Mouse (Mus musculus) intestine, embryonic 14.5 days (tissue): Measurements from ENCODE around the gene Nelfe. TPM values are rescaled to one million over a fixed set of nuclear protein-coding genes. Genes with fewer than 3 reads are reported as not detected.

Source experiments
- microRNA-seq: library from miRNA; unstranded; fragments of <30 nt; microRNA quantifications from one replicate; pipeline ENCODE4, GENCODE M21; 2016
- polyA plus RNA-seq: library from polyadenylated mRNA; unstranded; fragments of >200 nt; fragmentation: Nextera tagmentation; extraction: Ambion mirVana; gene quantifications from 2 replicates; pipeline ENCODE4 v1.2.1, GENCODE M21; 2014

Nelfe gene
- polyA plus RNA-seq, 1 experiment from 2014 or later = 121 TPM

Small RNAs within 50 kb of the gene (microRNA-seq; reads per million reads assigned to microRNA genes)
- gene Mir6970 (0.25 reads per million), gene Mir6971 (1.8 reads per million, percentile 20 among the genes with 10 or more reads in this experiment), gene Mir6972 (0.25 reads per million)

Other genes with a start within 250 kb of the Nelfe start
- gene Rnf5, start 246.7 kb upstream of the Nelfe start, polyA plus RNA-seq = 109 and 110 TPM in 2 replicates
- gene Agpat1, start 246.1 kb upstream of the Nelfe start, polyA plus RNA-seq = 59.7 and 62.3 TPM in 2 replicates
- gene Egfl8, start 234.4 kb upstream of the Nelfe start, polyA plus RNA-seq = 2.4 and 2.8 TPM in 2 replicates
- gene Ppt2, start 221.9 kb upstream of the Nelfe start, polyA plus RNA-seq = 34.8 and 35.1 TPM in 2 replicates
- 0.46 and 0.53 TPM in 2 replicates for gene Prrt1, start 220.9 kb upstream of the Nelfe start, polyA plus RNA-seq
- gene Fkbpl, start 205.6 kb upstream of the Nelfe start, polyA plus RNA-seq = 10.8 and 13.0 TPM in 2 replicates
- 59.8 and 62.2 TPM in 2 replicates for gene Atf6b, start 203.2 kb upstream of the Nelfe start, polyA plus RNA-seq
- gene Tnxb, start 179.9 kb upstream of the Nelfe start, polyA plus RNA-seq = 2.2 and 2.7 TPM in 2 replicates
- 0.23 and 0.28 TPM in 2 replicates for gene C4b, start 106.5 kb upstream of the Nelfe start, polyA plus RNA-seq
- gene Cyp21a1, start 45.8 kb upstream of the Nelfe start, polyA plus RNA-seq = not detected in 2 replicates
- gene Stk19, start 13.4 kb upstream of the Nelfe start, polyA plus RNA-seq = 22.0 and 25.8 TPM in 2 replicates
- 58.2 and 63.4 TPM in 2 replicates for gene Dxo, start 13.4 kb upstream of the Nelfe start, polyA plus RNA-seq
- 42.0 and 45.9 TPM in 2 replicates for gene Skiv2l, start 181 bp upstream of the Nelfe start, polyA plus RNA-seq
- gene Cfb, start 12.1 kb downstream of the Nelfe start, polyA plus RNA-seq = 19.4 and 24.2 TPM in 2 replicates
- gene Zbtb12, start 29.1 kb downstream of the Nelfe start, polyA plus RNA-seq = 1.4 and 1.6 TPM in 2 replicates
- gene Gm20547, start 31.7 kb downstream of the Nelfe start, polyA plus RNA-seq = not detected in 2 replicates
- 6.8 and 7.5 TPM in 2 replicates for gene C2, start 47.9 kb downstream of the Nelfe start, polyA plus RNA-seq
- gene Ehmt2, start 48.1 kb downstream of the Nelfe start, polyA plus RNA-seq = 73.4 and 75.2 TPM in 2 replicates
- gene Slc44a4, start 64.1 kb downstream of the Nelfe start, polyA plus RNA-seq = 25.4 and 28.4 TPM in 2 replicates
- gene Neu1, start 80.9 kb downstream of the Nelfe start, polyA plus RNA-seq = 40.1 and 42.8 TPM in 2 replicates
- 0.24 and 0.46 TPM in 2 replicates for gene Hspa1b, start 108.8 kb downstream of the Nelfe start, polyA plus RNA-seq
- not detected in 2 replicates for gene Gm20481, start 119.5 kb downstream of the Nelfe start, polyA plus RNA-seq
- gene Hspa1a, start 121.8 kb downstream of the Nelfe start, polyA plus RNA-seq = 3.5 and 4.5 TPM in 2 replicates
- 0.53 and 1.2 TPM in 2 replicates for gene Hspa1l, start 122.3 kb downstream of the Nelfe start, polyA plus RNA-seq
- gene Lsm2, start 131.5 kb downstream of the Nelfe start, polyA plus RNA-seq = 216 and 228 TPM in 2 replicates
- gene Vars, start 150.6 kb downstream of the Nelfe start, polyA plus RNA-seq = 119 and 133 TPM in 2 replicates
- gene Vwa7, start 166.2 kb downstream of the Nelfe start, polyA plus RNA-seq = 0.19 and 0.26 TPM in 2 replicates
- gene Sapcd1, start 177.6 kb downstream of the Nelfe start, polyA plus RNA-seq = 20.7 and 21.5 TPM in 2 replicates
- 3.6 and 3.9 TPM in 2 replicates for gene Msh5, start 196.4 kb downstream of the Nelfe start, polyA plus RNA-seq
- 113 and 141 TPM in 2 replicates for gene Clic1, start 199.6 kb downstream of the Nelfe start, polyA plus RNA-seq
- 278 and 333 TPM in 2 replicates for gene Ddah2, start 208.6 kb downstream of the Nelfe start, polyA plus RNA-seq
- gene Ly6g6c, start 215.0 kb downstream of the Nelfe start, polyA plus RNA-seq = not detected in 2 replicates
- gene Mpig6b, start 215.8 kb downstream of the Nelfe start, polyA plus RNA-seq = 0.55 and 0.81 TPM in 2 replicates
- gene Ly6g6e, start 226.5 kb downstream of the Nelfe start, polyA plus RNA-seq = 1.3 and 2.8 TPM in 2 replicates
- gene Ly6g6d, start 227.7 kb downstream of the Nelfe start, polyA plus RNA-seq = 5.0 and 6.1 TPM in 2 replicates
- gene Ly6g6f, start 235.2 kb downstream of the Nelfe start, polyA plus RNA-seq = 0.27 TPM in 1 of 2 replicates, not detected in the other
- 86.4 and 91.0 TPM in 2 replicates for gene Abhd16a, start 238.9 kb downstream of the Nelfe start, polyA plus RNA-seq